ENCODE assay signal across 8 mouse cellular contexts in the genomic region with DNA sequence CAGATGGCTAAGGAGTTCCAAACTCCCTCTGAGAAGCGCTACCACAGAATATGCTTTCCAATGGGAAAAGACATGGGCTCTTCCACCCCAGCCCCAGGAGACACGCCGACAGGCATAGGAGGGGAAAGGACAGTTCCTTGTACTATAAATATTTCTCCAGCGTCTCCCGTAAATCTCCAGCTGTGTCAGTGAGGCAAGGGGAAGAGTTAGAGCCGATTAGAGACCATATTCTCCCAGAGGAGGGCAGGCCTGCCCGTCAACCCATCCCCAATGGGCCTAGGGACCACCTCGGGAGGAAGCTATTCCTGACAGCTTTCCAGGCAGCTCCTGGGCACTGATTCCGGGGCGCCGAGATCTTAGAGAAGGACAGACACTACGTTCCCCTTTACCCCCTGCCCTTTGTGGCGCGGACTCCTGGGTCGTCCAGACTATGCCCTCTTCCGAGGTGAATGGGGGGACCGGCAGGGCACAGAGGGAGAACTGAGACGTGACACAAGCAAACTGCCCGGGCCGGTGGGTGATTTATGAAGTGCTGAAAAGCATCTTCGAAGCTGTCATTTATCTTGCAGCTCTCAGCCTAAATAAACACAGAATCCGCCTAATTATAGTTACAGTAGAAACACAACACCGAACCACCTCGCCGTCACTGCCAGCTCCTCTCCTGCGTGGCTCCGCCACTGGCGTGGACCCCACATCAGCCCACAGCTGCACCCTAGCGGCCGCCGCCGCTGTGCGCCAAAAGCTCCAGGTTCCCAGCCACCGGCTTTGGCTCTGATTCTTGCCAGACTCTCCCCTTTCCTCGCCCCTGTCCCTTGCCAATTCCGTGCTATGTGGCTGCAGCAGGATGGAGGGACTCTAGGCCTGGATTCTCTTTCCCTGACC. TPM values are rescaled to one million over a fixed set of nuclear protein-coding genes. Genes with fewer than 3 reads are reported as not detected.
DNase-seq lines count a peak whose midpoint lies in the region; ATAC-seq and TF ChIP-seq lines count a peak whose summit lies in the region.

No protein-coding gene starts in this region.

- H3K36me3 ChIP-seq in forebrain, embryonic 10.5 days (replicated peaks) = no peaks in the 10 kb centered on the region
- H3K36me3 ChIP-seq in heart, postnatal 0 days (replicated peaks; ENCODE audit: control insufficient read depth, insufficient read depth, low read length) = no peaks in the 10 kb centered on the region

- H3K4me2 ChIP-seq in heart, postnatal 0 days (ENCODE audit: low read depth, low read length) = peak overlapping the region; percentile 46

- H3K27me3 ChIP-seq in forebrain, embryonic 10.5 days (ENCODE audit: poor library complexity, severe bottlenecking) = peaks cover 72% of the 10 kb centered on the region
- peaks cover 82% of the 10 kb centered on the region for H3K27me3 ChIP-seq in heart, postnatal 0 days (ENCODE audit: control insufficient read depth, insufficient read depth, low read length)

- WGBS in forebrain, embryonic 10.5 days = 10% methylated on average over 36 of the region's 36 CpGs
- WGBS in heart, postnatal 0 days = 4% methylated on average over 36 of the region's 36 CpGs

- H3K9me3 ChIP-seq in forebrain, embryonic 10.5 days = 0 out of 2 replicates have a peak, but pooled peaks cover 5% of the 10 kb centered on the region
- no peaks in the 10 kb centered on the region for H3K9me3 ChIP-seq in heart, postnatal 0 days (replicated peaks; ENCODE audit: control insufficient read depth, low read length)

- peak; percentile 70 to 75 for DNase-seq in urinary bladder, adult 18-20 months (ENCODE audit: low spot score in 2 of 2)
- no peak for DNase-seq in urinary bladder, postnatal 10 days (ENCODE audit: low spot score)
- DNase-seq in forebrain, embryonic 10.5 days (ENCODE audit: extremely low spot score, low spot score) = peak; percentile 66
- DNase-seq in heart, postnatal 0 days (ENCODE audit: low spot score) = peak; percentile 40
- peak; percentile 88 to 89 for DNase-seq in kidney, postnatal 25 days
- DNase-seq in lung, postnatal 4 days = peak; percentile 89 to 90
- peak; percentile 29 to 30 for DNase-seq in right cerebral cortex, adult 2 months (ENCODE audit: low spot score in 2 of 2)
- DNase-seq in urinary bladder, postnatal 25 days (ENCODE audit: low spot score) = peak; percentile 68

- no peak overlapping the region for H3K9ac ChIP-seq in heart, postnatal 0 days (replicated peaks; ENCODE audit: low read depth, low read length)

- H3K27ac ChIP-seq in forebrain, embryonic 10.5 days = no peak overlapping the region
- no peak overlapping the region; the same call in 1 of the 2 replicates for H3K27ac ChIP-seq in heart, postnatal 0 days (ENCODE audit: low read depth)

- peak; percentile 70 for TF ChIP-seq CTCF in heart, postnatal 0 days (IDR thresholded peaks at IDR 0.05; ENCODE audit: low read depth)

- peaks cover 23% of the 10 kb centered on the region for H3K4me1 ChIP-seq in forebrain, embryonic 10.5 days
- 0 out of 2 replicates have a peak, but pooled peaks cover 5% of the 10 kb centered on the region for H3K4me1 ChIP-seq in heart, postnatal 0 days (ENCODE audit: control insufficient read depth, insufficient read depth)

- H3K4me3 ChIP-seq in forebrain, embryonic 10.5 days = peak overlapping the region; percentile 41
- peak overlapping the region; percentile 27 for H3K4me3 ChIP-seq in heart, postnatal 0 days (ENCODE audit: low read depth, low read length)

- TF ChIP-seq EP300 in heart, postnatal 0 days (IDR thresholded peaks at IDR 0.05; ENCODE audit: low read depth) = no peak

- ATAC-seq in heart, postnatal 0 days (ENCODE audit: insufficient read depth, low read depth) = peak; percentile 55; the same call in 1 of the 2 replicates

RNA-seq across cellular contexts. Expression of a gene that starts 41.9 kb away (rescaled TPM):
- 0.07 TPM in 1 of 2 replicates, not detected in the other for polyA plus RNA-seq in forebrain, embryonic 10.5 days (2016; fragmentation: Nextera tagmentation; extraction: Ambion mirVana)
- total RNA-seq in heart, postnatal 0 days (2014; rRNA removed; ENCODE audit: low replicate concordance) = not detected in 2 replicates
- polyA plus RNA-seq in heart, postnatal 0 days (2015; fragmentation: Nextera tagmentation; extraction: Ambion mirVana) = not detected in 2 replicates

RNA-seq across cellular contexts. Expression of a gene that starts 57.0 kb away (rescaled TPM):
- 1.7 and 2.2 TPM in 2 replicates for polyA plus RNA-seq in forebrain, embryonic 10.5 days (2016; fragmentation: Nextera tagmentation; extraction: Ambion mirVana)
- total RNA-seq in heart, postnatal 0 days (2014; rRNA removed; ENCODE audit: low replicate concordance) = 4.4 TPM in 1 of 2 replicates, not detected in the other
- 0.11 TPM in 1 of 2 replicates, not detected in the other for polyA plus RNA-seq in heart, postnatal 0 days (2015; fragmentation: Nextera tagmentation; extraction: Ambion mirVana)

RNA-seq across cellular contexts. Expression of a gene that starts 57.1 kb away (rescaled TPM):
- polyA plus RNA-seq in forebrain, embryonic 10.5 days (2016; fragmentation: Nextera tagmentation; extraction: Ambion mirVana) = not detected in 2 replicates
- 1.9 and 3.2 TPM in 2 replicates for total RNA-seq in heart, postnatal 0 days (2014; rRNA removed; ENCODE audit: low replicate concordance)
- 0.97 and 1.8 TPM in 2 replicates for polyA plus RNA-seq in heart, postnatal 0 days (2015; fragmentation: Nextera tagmentation; extraction: Ambion mirVana)
